Mouse (Mus musculus) layer of hippocampus, adult 11-12 months (tissue): ENCODE results near the gene Ccr8.
A peak's percentile ranks its signal among the peaks of the same experiment; 100 is the strongest.

ENCODE experiments used
- DNase-seq: peaks from one replicate; pipeline ENCODE4 v3.0.0; 2022; ENCODE audit warnings: low spot score

Gene Ccr8

DNA sequence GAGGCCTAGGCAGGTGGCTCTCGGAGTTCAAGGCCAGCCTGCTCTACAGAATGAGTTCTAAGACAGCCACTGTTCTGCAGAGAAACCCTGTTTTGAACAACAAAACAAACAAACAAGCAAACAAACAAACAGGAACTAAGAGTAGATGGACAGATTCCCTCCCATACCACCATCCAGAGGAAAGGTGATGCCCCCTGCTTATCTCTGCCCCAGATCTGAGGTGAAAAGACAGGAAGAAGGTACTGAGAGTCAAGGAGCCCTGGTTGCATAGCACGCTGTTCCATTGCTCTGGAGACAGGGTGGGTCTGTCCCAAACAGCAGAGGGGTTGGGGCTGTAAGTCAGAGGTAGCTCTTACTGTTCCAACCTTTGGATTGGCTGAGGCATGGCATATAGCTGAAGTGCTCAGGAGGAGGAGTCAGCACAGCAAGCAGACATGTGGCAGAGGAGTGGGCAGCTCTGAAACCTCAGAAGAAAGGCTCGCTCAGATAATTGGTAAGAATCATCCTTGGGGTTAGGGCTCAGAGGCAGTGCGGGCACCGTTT lies at the start of gene Ccr8:
Ccr8 (plus strand) TSS at position 419 of the 543 bp plus-strand sequence.
- no peak for DNase-seq

DNA sequence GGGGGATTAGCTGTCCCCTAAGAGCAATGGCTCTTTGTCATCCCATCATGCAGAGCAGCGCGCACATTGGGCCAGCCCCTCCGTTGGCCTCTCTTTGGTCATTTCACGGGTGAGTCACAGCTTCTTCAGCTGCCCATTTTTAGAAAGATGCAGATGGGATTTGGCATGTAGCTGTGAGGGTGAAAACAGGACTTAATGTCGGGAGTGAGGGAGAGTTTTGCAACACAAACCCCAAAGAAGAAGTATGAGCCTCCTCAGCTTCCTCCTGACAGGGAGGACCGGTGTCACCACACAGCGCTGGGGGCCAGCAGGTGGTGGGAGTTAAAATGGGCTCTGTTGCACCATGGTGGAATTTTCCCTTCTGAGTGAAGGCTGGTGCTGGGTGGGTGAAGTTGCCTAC lies 48.8 kb upstream of the Ccr8 start:
- peak; percentile 52 for DNase-seq

DNA sequence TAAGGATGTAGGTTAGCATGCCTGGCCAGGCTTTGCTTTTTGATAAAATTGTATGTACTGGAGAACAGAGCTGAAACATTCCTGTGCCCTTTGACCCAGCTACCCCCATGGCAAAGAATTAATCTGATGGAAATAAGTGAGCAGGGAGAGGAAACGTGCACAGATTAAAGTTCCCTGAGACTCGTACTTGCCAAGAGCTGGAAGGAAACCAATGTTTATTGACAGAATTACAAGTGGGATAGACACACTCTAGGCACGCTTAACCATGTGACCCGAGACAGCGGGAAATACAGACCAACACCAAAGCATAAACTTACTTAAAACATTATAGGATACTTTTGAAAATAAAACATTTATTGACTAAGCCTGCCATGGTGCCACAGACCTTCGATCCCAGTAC lies 43.4 kb upstream of the Ccr8 start:
- DNase-seq: no peak

DNA sequence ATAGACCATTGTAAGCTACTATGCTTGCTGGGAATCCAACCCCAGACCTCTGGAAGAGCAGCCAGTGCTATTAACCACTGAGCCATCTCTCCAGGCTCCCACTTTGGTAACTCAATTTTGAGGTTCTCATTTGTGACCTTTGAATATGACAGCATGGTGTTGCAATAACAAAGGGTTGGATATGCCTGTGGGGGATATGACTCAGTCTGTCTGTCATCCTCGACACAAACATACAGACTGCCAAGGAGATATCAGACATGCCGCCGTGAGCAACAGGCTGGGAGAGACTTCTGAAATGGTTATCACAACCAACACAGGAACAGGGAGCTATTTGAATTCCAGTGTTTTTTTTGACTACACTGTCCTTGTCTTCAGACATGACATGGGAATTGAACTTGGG lies 42.5 kb upstream of the Ccr8 start:
- DNase-seq: no peak

- DNase-seq: peak; percentile 72
Measured at GRCm38 (mm10) chr9:120054545-120055277, 37.2 kb upstream of the Ccr8 start.

DNA sequence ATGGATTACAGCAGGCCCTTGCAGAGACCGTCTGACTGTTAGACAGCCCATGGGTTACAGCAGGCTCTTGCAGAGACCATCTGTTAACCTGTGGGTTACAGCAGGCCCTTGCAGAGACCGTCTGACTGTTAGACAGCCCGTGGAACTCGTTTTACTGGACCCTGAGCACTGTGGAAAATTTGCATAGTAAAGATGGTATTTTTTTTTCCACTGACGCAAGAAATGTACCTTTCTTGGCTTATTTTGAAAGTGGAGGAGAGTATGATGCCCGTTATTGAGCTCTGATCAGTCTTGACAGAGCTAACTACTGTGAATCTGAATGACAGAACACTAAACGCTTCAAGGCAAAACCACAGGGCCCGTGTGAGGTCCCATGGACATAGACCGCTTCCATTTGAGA lies 35.7 kb upstream of the Ccr8 start:
- no peak for DNase-seq

DNA sequence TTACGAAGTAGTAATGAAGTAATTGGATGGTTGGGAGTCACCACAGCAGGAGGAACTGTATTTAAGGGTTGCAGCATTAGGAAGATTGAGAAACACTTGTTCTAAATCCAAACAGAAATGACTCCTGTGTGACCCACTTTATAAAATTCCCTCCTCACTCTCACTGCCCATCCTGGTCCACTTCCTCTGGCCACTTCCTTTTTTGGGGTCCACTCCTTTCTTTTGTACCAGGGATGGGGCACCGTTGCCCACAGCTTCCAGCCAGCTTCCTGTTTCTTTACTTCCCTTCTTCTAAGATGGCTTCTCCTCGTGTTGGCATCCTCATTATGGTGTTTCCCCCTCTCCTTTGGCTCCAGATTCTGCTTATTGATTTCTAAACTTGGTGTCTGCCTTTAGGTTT lies 33.2 kb upstream of the Ccr8 start:
- peak; percentile 53 for DNase-seq

DNA sequence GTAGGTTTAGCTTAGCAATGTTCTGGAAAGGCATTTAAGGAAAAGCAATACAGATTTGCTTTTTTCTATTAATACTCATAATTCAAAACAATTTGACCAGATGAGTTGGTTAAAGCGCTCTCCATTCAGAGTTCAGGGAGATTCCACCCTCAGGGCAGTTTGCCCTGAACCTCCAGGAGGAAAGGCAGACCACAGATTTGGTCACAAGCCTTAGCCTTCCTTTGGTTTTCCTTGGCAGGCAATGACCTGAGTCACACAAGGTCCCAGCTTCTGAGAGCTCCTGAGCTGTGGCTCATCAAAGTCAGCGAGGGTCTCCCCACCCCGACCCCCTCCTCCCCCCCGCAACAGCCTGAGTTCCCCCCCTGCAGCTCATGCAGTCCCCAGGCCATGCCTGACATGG lies 27.6 kb upstream of the Ccr8 start:
- DNase-seq: no peak

GRCm38 (mm10) chr9:120067609-120068008 lies 24.3 kb upstream of the Ccr8 start:
- DNase-seq: no peak

- peak; percentile 58 for DNase-seq
Measured at GRCm38 (mm10) chr9:120068047-120068446, 23.9 kb upstream of the Ccr8 start.

DNA sequence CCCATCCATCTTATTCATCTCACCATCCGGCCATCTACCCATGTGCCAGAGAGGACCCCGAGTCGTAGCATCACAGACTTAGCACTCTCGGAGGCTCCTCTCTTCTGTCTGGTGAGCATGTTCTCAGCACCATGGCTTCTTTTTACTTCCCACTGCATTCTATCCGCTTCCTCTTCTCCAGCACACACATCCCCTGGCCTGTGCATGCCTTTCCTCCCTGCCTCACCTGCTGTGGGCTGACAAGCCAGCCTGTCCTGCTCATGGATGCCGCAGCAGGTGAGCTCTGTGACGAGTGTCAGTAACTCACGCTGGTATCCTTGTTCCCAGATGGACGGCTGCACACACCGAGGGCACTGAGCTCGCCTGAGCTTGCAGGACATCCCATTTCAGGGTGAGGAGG lies 22.1 kb upstream of the Ccr8 start, which contains the start of gene Cx3cr1:
Cx3cr1 (minus strand) TSS at position 101 of the 400 bp plus-strand sequence.
- no peak for DNase-seq

DNA sequence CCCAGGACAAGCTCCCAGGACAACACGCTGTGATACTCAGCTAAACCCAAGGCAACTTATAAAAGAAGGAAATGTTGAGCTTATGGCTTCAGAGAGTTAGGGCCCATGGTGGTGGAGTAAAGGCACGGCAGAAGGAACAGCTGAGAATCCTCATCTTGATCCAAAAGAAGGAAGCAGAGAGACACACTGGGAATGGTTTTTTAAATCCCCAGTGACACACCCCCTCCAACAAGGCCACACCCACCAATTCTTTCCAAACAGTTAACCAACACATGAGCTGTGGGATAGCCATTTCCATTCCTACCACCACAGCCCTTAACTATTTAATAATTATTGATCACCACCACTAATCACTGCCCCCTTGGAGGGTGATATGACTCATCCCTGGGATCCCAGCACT lies 20.7 kb upstream of the Ccr8 start:
- DNase-seq: no peak

DNA sequence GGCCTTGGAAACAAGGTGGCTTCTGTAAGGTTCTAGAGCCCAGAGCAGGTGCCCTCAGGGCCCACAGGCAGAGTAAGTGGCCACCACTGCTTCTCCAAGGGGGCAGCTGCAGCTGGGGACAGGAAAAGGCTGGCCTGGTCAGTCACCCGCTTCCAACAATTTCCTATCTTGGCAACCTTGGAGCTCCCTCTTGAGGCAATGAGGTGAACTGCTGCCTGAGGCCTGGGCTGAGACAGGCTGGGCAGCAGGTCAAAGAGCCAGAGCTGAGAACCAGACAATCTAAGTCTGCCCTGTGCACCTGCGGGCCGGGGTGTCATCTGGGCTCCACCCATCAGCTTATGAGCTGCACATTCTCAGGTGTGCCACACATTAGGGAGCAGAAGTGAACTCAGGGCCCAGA lies 18.7 kb upstream of the Ccr8 start:
- peak; percentile 90 for DNase-seq

DNA sequence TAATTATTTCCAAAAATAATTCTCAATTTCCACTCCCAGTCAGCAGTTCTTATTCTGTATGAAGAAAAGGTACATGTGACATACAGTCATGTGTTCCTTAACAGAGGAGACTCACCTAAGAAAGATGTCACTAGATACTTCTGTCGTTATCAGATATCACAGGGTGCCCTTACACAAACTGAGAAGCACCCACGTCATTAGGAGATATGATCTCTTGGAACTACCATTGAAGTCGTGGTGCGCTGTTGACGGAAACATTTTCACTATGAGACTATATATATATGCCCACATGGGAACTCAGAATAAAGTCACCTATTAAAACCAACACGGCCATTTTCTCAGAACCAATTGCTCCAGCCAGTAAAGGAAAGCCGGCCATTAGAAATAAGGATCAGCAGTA lies 17.4 kb upstream of the Ccr8 start:
- DNase-seq: no peak

GRCm38 (mm10) chr9:120078241-120078640 lies 13.7 kb upstream of the Ccr8 start:
- DNase-seq: no peak

- no peak for DNase-seq
Measured at GRCm38 (mm10) chr9:120079901-120080300, 12.0 kb upstream of the Ccr8 start.

DNA sequence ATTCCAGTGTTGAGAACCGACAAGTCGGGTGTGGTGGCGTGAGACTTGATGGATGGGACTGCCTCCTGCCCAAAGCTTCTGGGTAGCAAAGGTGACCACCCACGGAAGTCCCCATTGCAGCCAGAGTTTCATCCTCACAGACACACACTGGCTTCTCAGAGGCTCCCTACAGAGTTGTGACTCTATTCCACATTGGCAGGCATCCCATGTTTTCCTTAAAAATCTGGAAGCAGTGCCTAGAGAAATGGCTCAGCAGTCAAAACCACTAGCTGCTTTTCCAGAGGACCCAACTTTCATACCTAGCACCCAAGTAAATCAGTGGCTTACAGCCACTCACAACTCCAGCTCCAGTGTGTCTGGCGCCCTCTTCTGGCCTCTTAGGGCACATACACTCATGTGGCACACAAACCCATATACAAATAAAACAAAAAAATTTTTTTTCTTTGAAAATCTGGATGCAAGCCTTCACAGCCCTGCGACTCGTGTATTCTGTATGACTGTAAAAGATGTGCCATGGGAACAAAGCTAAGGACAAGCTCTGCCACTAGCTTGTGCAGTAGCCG lies 11.3 kb upstream of the Ccr8 start:
- no peak for DNase-seq

- no peak for DNase-seq
Measured at GRCm38 (mm10) chr9:120081247-120081646, 10.7 kb upstream of the Ccr8 start.

DNA sequence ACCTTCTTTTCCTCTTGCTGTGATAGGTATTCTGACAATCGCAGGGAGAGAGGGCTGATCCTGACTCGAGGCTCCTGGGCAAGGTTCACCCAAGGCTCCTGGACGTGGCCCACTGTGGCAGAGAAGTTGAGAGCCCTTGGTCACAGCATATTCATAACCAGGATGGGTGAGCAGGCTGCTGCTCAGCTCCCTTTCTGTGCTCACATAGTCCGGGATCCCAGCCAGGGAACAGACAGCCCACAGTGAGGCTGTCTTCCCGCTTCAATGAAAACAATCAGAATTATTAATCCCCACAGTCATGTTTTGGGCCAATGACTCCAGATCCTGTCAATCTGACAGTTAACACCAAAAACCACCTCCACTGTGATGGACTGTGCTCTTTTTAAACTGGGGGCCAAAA lies 9.9 kb upstream of the Ccr8 start:
- peak; percentile 74 for DNase-seq

GRCm38 (mm10) chr9:120082691-120083090 lies 9.2 kb upstream of the Ccr8 start:
- no peak for DNase-seq

DNA sequence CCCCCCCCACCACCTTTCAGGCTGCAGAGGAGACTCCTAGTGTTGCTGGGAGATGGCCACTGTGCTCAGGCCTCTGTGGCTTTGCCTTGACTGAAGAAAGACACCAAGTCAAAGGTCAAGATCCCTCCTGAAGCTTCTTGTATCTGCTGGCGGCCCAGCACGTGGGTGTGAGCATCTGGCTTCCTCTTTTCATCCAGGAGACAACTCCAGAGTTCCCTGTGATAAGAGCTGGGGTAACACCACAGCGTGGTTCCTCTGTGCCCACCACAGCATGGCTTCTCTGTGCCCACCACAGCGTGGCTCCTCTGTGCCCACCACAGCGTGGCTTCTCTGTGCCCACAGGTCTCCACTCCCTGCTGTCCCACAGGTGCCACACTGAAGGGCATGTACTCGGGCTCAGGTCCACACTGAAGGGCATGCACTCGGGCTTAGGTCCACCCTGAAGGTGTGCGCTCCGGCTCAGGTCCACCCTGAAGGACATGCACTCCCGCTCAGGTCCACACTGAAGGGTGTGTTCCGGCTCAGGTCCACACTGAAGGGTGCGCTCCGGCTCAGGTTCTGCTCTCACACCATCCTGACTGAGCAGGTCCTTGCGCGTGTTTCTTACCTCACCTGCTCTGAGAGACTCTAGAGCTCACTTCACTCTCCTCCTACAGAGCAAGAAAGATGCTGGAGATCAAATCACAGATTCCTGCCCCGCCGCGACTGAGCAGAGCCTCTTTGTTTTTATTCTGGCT lies 8.6 kb upstream of the Ccr8 start:
- no peak for DNase-seq

GRCm38 (mm10) chr9:120084406-120084805 lies 7.5 kb upstream of the Ccr8 start:
- no peak for DNase-seq

DNA sequence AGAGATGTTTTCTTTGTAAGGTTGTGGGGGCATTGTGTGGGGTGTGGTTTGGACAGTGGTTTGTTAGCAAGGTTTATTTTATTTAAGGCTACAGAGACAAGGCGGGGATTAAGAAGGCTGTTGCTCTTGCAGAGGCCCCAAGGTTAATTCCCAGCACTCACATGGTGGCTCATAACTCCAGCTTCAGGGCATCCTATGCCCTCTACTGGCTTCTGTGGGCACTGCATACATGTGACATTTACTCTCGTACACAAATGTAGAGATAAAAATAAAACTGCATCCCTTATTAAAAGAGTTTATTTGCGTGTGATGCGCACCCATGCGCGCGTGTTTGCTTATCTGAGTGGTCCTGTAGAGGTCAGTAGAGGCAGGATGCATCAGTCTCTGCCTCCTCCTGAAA lies 2.8 kb upstream of the Ccr8 start:
- DNase-seq: no peak
